8 mouse cellular contexts compared by ENCODE assay signal in the genomic region with DNA sequence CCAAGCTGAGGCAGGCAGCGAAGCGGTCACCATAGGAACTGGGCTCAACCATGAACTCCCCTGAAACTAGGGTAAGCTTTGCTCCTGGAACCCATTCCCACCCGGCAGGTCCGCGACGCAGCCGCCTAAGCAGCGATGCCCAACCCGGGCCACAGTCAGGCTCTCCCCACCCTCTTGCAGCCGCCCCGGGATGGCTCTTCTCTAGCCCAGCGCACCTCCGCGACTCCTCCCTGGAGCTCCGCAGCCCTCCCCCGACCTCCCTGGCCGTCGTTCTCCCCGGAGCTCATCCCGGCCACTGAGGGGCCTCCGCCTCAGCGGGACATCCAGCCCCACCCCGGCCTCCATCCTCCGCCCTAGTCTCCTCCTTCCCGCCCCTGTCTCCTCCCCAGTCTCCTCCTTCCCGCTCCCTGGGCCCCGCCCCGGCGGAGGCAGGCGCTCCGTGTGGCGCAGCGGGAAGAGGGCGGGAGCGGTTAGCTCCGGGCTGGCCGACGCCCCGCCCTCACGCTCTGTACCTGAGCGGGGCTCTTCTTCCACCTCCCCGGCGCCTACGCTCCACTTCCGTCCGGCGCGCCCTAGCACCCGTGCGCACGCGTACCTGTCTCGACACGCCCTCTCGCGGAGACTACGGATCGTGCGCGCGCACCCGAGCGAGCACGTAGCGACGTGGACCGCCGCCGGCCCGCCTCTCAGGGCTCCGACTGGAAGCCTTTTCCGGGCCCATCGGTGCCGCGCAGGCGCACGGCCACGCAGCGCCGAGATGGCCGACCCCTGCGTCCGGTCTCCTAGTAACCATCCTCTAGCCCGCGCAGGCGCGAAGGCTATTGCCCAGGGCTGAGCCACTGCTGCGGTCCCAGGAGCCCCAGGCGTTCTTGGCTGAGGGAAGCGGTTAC. TPM values are rescaled to one million over a fixed set of nuclear protein-coding genes. Genes with fewer than 3 reads are reported as not detected.
DNase-seq lines count a peak whose midpoint lies in the region; ATAC-seq and TF ChIP-seq lines count a peak whose summit lies in the region.

No protein-coding gene starts in this region.

- peaks cover 5 to 16% of the 10 kb centered on the region in 2 experiments; a peak in 2 of 4 replicates for H3K4me1 ChIP-seq in CH12.LX (ENCODE audit: control insufficient read depth in 1 of 2, insufficient read depth in 2 of 2)
- H3K4me1 ChIP-seq in forebrain, embryonic 11.5 days (replicated peaks; ENCODE audit: control insufficient read depth, insufficient read depth, low read length) = no peaks in the 10 kb centered on the region; the same call in 1 of the 2 replicates
- no peaks in the 10 kb centered on the region for H3K4me1 ChIP-seq in heart, embryonic 16.5 days (ENCODE audit: control insufficient read depth, insufficient read depth, low read length)
- H3K4me1 ChIP-seq in liver, embryonic 15.5 days (replicated peaks) = peaks cover 31% of the 10 kb centered on the region
- no peaks in the 10 kb centered on the region for H3K4me1 ChIP-seq in neural tube, embryonic 12.5 days

- H3K9ac ChIP-seq in CH12.LX (ENCODE audit: insufficient read depth, low read depth) = peak overlapping the region; percentile 50
- H3K9ac ChIP-seq in forebrain, embryonic 11.5 days (ENCODE audit: low read length) = peak overlapping the region; percentile 70
- H3K9ac ChIP-seq in heart, embryonic 16.5 days (ENCODE audit: low read length) = peak overlapping the region; percentile 85
- H3K9ac ChIP-seq in liver, embryonic 15.5 days = peak overlapping the region; percentile 75
- peak overlapping the region; percentile 67 for H3K9ac ChIP-seq in neural tube, embryonic 12.5 days

- H3K36me3 ChIP-seq in CH12.LX (replicated peaks in 1 of 2; ENCODE audit: control insufficient read depth in 1 of 2, insufficient read depth in 1 of 2, low read length in 1 of 2) = no peaks in the 10 kb centered on the region
- no peaks in the 10 kb centered on the region for H3K36me3 ChIP-seq in forebrain, embryonic 11.5 days (ENCODE audit: control insufficient read depth, insufficient read depth, low read length)
- H3K36me3 ChIP-seq in heart, embryonic 16.5 days (ENCODE audit: control insufficient read depth, insufficient read depth) = no peaks in the 10 kb centered on the region
- no peaks in the 10 kb centered on the region for H3K36me3 ChIP-seq in liver, embryonic 15.5 days (replicated peaks)
- no peaks in the 10 kb centered on the region for H3K36me3 ChIP-seq in neural tube, embryonic 12.5 days

- under 1% methylated on average over 63 of the region's 90 CpGs for WGBS in forebrain, embryonic 11.5 days
- under 1% methylated on average over 90 of the region's 90 CpGs for WGBS in heart, embryonic 16.5 days
- WGBS in liver, embryonic 15.5 days (ENCODE audit: insufficient replicate concordance) = under 1% methylated on average over 90 of the region's 90 CpGs
- WGBS in neural tube, embryonic 12.5 days = under 1% methylated on average over 90 of the region's 90 CpGs

- H3K79me2 ChIP-seq in CH12.LX (replicated peaks; ENCODE audit: control insufficient read depth, extremely low read depth, insufficient read depth, poor library complexity, severe bottlenecking) = no peaks in the 10 kb centered on the region

- H3K9me3 ChIP-seq in CH12.LX (replicated peaks; ENCODE audit: low read length) = peaks cover 2% of the 10 kb centered on the region
- no peaks in the 10 kb centered on the region for H3K9me3 ChIP-seq in forebrain, embryonic 11.5 days (ENCODE audit: control insufficient read depth, low read length)
- H3K9me3 ChIP-seq in heart, embryonic 16.5 days (replicated peaks; ENCODE audit: control insufficient read depth, low read length) = no peaks in the 10 kb centered on the region; the same call in 1 of the 2 replicates
- no peaks in the 10 kb centered on the region for H3K9me3 ChIP-seq in liver, embryonic 15.5 days (replicated peaks)
- H3K9me3 ChIP-seq in neural tube, embryonic 12.5 days = no peaks in the 10 kb centered on the region

- H3K27ac ChIP-seq in CH12.LX (ENCODE audit: insufficient read depth, low read depth) = no peak overlapping the region
- peak overlapping the region; percentile 86 for H3K27ac ChIP-seq in forebrain, embryonic 11.5 days (ENCODE audit: low read depth, low read length)
- H3K27ac ChIP-seq in heart, embryonic 16.5 days (ENCODE audit: low read length) = peak overlapping the region; percentile 92
- peak overlapping the region; percentile 92 for H3K27ac ChIP-seq in liver, embryonic 15.5 days (replicated peaks)
- H3K27ac ChIP-seq in neural tube, embryonic 12.5 days = peak overlapping the region; percentile 86

- TF ChIP-seq CTCF in CH12.LX (conservative IDR thresholded peaks at IDR 0.05 in 1 of 2, IDR thresholded peaks at IDR 0.05 in 1 of 2; ENCODE audit: low read depth in 2 of 2, low read length in 2 of 2) = peak in 1 of 2 experiments; percentile 2; a peak in 1 of 4 replicates

- peak; percentile 65 for TF ChIP-seq POLR2A in CH12.LX (IDR thresholded peaks at IDR 0.05; ENCODE audit: low read depth, low read length)

- peaks cover 41% of the 10 kb centered on the region for H3K27me3 ChIP-seq in CH12.LX (replicated peaks)
- H3K27me3 ChIP-seq in forebrain, embryonic 11.5 days (ENCODE audit: control insufficient read depth, insufficient read depth, low read length) = no peaks in the 10 kb centered on the region; the same call in 1 of the 2 replicates
- H3K27me3 ChIP-seq in heart, embryonic 16.5 days (ENCODE audit: control insufficient read depth, insufficient read depth, low read length) = no peaks in the 10 kb centered on the region
- no peaks in the 10 kb centered on the region for H3K27me3 ChIP-seq in liver, embryonic 15.5 days
- no peaks in the 10 kb centered on the region; the same call in 1 of the 2 replicates for H3K27me3 ChIP-seq in neural tube, embryonic 12.5 days (replicated peaks)

- H3K4me3 ChIP-seq in CH12.LX (replicated peaks in 1 of 3; ENCODE audit: low read depth in 2 of 3, low read length in 2 of 3, poor library complexity in 1 of 3) = peak overlapping the region; percentile 78 to 94 (median 78)
- peak overlapping the region; percentile 61 for H3K4me3 ChIP-seq in forebrain, embryonic 11.5 days (ENCODE audit: low read depth, low read length)
- peak overlapping the region; percentile 86 for H3K4me3 ChIP-seq in heart, embryonic 16.5 days (ENCODE audit: low read length)
- peak overlapping the region; percentile 76 for H3K4me3 ChIP-seq in liver, embryonic 15.5 days (replicated peaks)
- peak overlapping the region; percentile 64 for H3K4me3 ChIP-seq in neural tube, embryonic 12.5 days

- in situ Hi-C loops in CH12.LX (cut with MboI; ENCODE audit: low pct_ligation_motif_present, low pct_unique_long_range_greater_than_20kb, low sequenced_read_pairs) = no loop called here

- H3K4me2 ChIP-seq in CH12.LX (ENCODE audit: insufficient read depth, low read depth, poor library complexity, severe bottlenecking) = peak overlapping the region; percentile 97
- peak overlapping the region; percentile 74 for H3K4me2 ChIP-seq in forebrain, embryonic 11.5 days (ENCODE audit: low read depth, low read length, severe bottlenecking)
- peak overlapping the region; percentile 92 for H3K4me2 ChIP-seq in heart, embryonic 16.5 days (ENCODE audit: low read depth, low read length)
- H3K4me2 ChIP-seq in liver, embryonic 15.5 days = peak overlapping the region; percentile 99
- peak overlapping the region; percentile 70 for H3K4me2 ChIP-seq in neural tube, embryonic 12.5 days (replicated peaks)

- TF ChIP-seq EP300 in CH12.LX (IDR thresholded peaks at IDR 0.05; ENCODE audit: low read length) = no peak

- peak; percentile 99 for ATAC-seq in forebrain, embryonic 11.5 days (replicated peaks; ENCODE audit: low FRiP score)
- peak; percentile 98 for ATAC-seq in heart, embryonic 16.5 days (replicated peaks; ENCODE audit: extremely low read depth, insufficient read depth, low FRiP score)
- peak; percentile 97 for ATAC-seq in liver, embryonic 15.5 days (ENCODE audit: insufficient read depth)
- peak; percentile 98 for ATAC-seq in neural tube, embryonic 12.5 days (ENCODE audit: low FRiP score, low read depth)

- dilution Hi-C loops in CH12.LX (cut with MboI; ENCODE audit: extremely low pct_ligation_motif_present, extremely low pct_unique_long_range_greater_than_20kb, low sequenced_read_pairs) = no loop called here

- peak; percentile 97 for DNase-seq in CH12.LX (ENCODE audit: extremely low read depth)
- peak; percentile 96 for DNase-seq in c-Kit-positive CD71-positive TER-119-negative erythroid progenitor cells, embryonic 14.5 days (ENCODE audit: low read depth)
- DNase-seq in forebrain, embryonic 11.5 days (ENCODE audit: low spot score) = peak; percentile 100
- peak; percentile 99 to 100 for DNase-seq in kidney, postnatal 36 days
- DNase-seq in telencephalon, adult 2 months (ENCODE audit: low read depth, low spot score) = peak; percentile 97

- no peak for TF ChIP-seq RAD21 in CH12.LX (IDR thresholded peaks at IDR 0.05; ENCODE audit: low read depth, low read length)

RNA-seq across cellular contexts. Expression of gene Tsga10, which starts 1.5 kb away (rescaled TPM):
- total RNA-seq in CH12.LX (2012; rRNA removed) (0.29 and 0.47 TPM in 2 replicates), CH12.LX (2014; rRNA removed) (0.55 and 0.70 TPM in 2 replicates)
- 0.57 and 0.75 TPM in 2 replicates for polyA plus RNA-seq in CH12.LX (2012; ENCODE audit: insufficient read length, low read depth)
- 14.0 and 14.2 TPM in 2 replicates for polyA plus RNA-seq in forebrain, embryonic 11.5 days (2014; fragmentation: Nextera tagmentation; extraction: Ambion mirVana)
- polyA plus RNA-seq in heart, embryonic 16.5 days (2015; fragmentation: Nextera tagmentation; extraction: Ambion mirVana) = 4.4 and 4.9 TPM in 2 replicates
- polyA plus RNA-seq in liver, embryonic 15.5 days (2015; fragmentation: Nextera tagmentation; extraction: Ambion mirVana) = 1.2 and 1.3 TPM in 2 replicates
- 18.1 and 19.3 TPM in 2 replicates for polyA plus RNA-seq in neural tube, embryonic 12.5 days (2016; fragmentation: Nextera tagmentation; extraction: Ambion mirVana)

RNA-seq across cellular contexts. Expression of gene Lipt1, which starts 6.8 kb away (rescaled TPM):
- total RNA-seq in CH12.LX (2012; rRNA removed) (7.9 and 8.6 TPM in 2 replicates), CH12.LX (2014; rRNA removed) (12.4 and 13.2 TPM in 2 replicates)
- 7.5 and 8.1 TPM in 2 replicates for polyA plus RNA-seq in CH12.LX (2012; ENCODE audit: insufficient read length, low read depth)
- 8.6 and 9.1 TPM in 2 replicates for polyA plus RNA-seq in forebrain, embryonic 11.5 days (2014; fragmentation: Nextera tagmentation; extraction: Ambion mirVana)
- 9.8 and 10.6 TPM in 2 replicates for polyA plus RNA-seq in heart, embryonic 16.5 days (2015; fragmentation: Nextera tagmentation; extraction: Ambion mirVana)
- polyA plus RNA-seq in liver, embryonic 15.5 days (2015; fragmentation: Nextera tagmentation; extraction: Ambion mirVana) = 4.0 and 4.4 TPM in 2 replicates
- 7.1 and 7.9 TPM in 2 replicates for polyA plus RNA-seq in neural tube, embryonic 12.5 days (2016; fragmentation: Nextera tagmentation; extraction: Ambion mirVana)

RNA-seq across cellular contexts. Expression of gene Mitd1, which starts 25.5 kb away (rescaled TPM):
- total RNA-seq in CH12.LX (2012; rRNA removed) (13.3 and 15.9 TPM in 2 replicates), CH12.LX (2014; rRNA removed) (28.1 and 31.3 TPM in 2 replicates)
- 19.9 and 20.1 TPM in 2 replicates for polyA plus RNA-seq in CH12.LX (2012; ENCODE audit: insufficient read length, low read depth)
- 24.7 and 28.7 TPM in 2 replicates for polyA plus RNA-seq in forebrain, embryonic 11.5 days (2014; fragmentation: Nextera tagmentation; extraction: Ambion mirVana)
- polyA plus RNA-seq in heart, embryonic 16.5 days (2015; fragmentation: Nextera tagmentation; extraction: Ambion mirVana) = 11.1 and 13.5 TPM in 2 replicates
- polyA plus RNA-seq in liver, embryonic 15.5 days (2015; fragmentation: Nextera tagmentation; extraction: Ambion mirVana) = 9.7 and 12.6 TPM in 2 replicates
- polyA plus RNA-seq in neural tube, embryonic 12.5 days (2016; fragmentation: Nextera tagmentation; extraction: Ambion mirVana) = 18.4 and 20.3 TPM in 2 replicates

RNA-seq across cellular contexts. Expression of gene Mrpl30, which starts 25.5 kb away (rescaled TPM):
- total RNA-seq in CH12.LX (2012; rRNA removed) (107 and 134 TPM in 2 replicates), CH12.LX (2014; rRNA removed) (242 and 267 TPM in 2 replicates)
- polyA plus RNA-seq in CH12.LX (2012; ENCODE audit: insufficient read length, low read depth) = 118 and 141 TPM in 2 replicates
- polyA plus RNA-seq in forebrain, embryonic 11.5 days (2014; fragmentation: Nextera tagmentation; extraction: Ambion mirVana) = 210 and 234 TPM in 2 replicates
- 294 TPM in 2 replicates for polyA plus RNA-seq in heart, embryonic 16.5 days (2015; fragmentation: Nextera tagmentation; extraction: Ambion mirVana)
- 117 and 139 TPM in 2 replicates for polyA plus RNA-seq in liver, embryonic 15.5 days (2015; fragmentation: Nextera tagmentation; extraction: Ambion mirVana)
- polyA plus RNA-seq in neural tube, embryonic 12.5 days (2016; fragmentation: Nextera tagmentation; extraction: Ambion mirVana) = 217 and 221 TPM in 2 replicates

RNA-seq across cellular contexts. Expression of gene Lyg2, which starts 51.5 kb away (rescaled TPM):
- total RNA-seq in CH12.LX (2012; rRNA removed) = not detected in 2 replicates
- total RNA-seq in CH12.LX (2014; rRNA removed) = not detected in 2 replicates
- polyA plus RNA-seq in CH12.LX (2012; ENCODE audit: insufficient read length, low read depth) = not detected in 2 replicates
- not detected in 2 replicates for polyA plus RNA-seq in forebrain, embryonic 11.5 days (2014; fragmentation: Nextera tagmentation; extraction: Ambion mirVana)
- not detected in 2 replicates for polyA plus RNA-seq in heart, embryonic 16.5 days (2015; fragmentation: Nextera tagmentation; extraction: Ambion mirVana)
- not detected in 2 replicates for polyA plus RNA-seq in liver, embryonic 15.5 days (2015; fragmentation: Nextera tagmentation; extraction: Ambion mirVana)
- polyA plus RNA-seq in neural tube, embryonic 12.5 days (2016; fragmentation: Nextera tagmentation; extraction: Ambion mirVana) = not detected in 2 replicates
